Mouse (Mus musculus) liver (tissue): Measurements from ENCODE around the gene Serpind1.
A peak's percentile ranks its signal among the peaks of the same experiment; 100 is the strongest.

Experiments
- DNase-seq: peaks from one replicate; pipeline ENCODE4 v3.0.0-alpha.2; 2020; ENCODE audit warnings: mixed read lengths

Serpind1 gene

DNA sequence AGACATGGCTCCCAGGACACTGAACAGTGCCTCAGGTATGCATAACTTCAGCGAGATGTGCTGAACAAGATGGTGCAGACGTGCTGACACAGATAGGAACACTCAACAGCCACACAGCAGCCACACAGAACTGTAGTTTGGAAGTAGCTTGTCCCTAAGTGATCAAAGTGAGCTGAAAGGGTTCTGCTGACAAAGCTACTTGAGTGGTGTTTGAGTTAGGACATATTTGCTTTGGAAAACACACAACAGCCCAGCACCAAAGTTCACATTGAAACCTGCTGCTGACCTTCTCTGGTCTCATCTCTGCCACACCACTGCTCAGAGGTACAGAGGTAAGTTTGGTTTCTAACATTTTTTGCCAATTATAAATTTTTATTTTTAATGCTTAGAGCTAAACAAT is at the start of gene Serpind1:
Gene Serpind1, plus strand, starts transcription at position 256 of the 400 bp plus-strand sequence.
- no peak for DNase-seq

DNA sequence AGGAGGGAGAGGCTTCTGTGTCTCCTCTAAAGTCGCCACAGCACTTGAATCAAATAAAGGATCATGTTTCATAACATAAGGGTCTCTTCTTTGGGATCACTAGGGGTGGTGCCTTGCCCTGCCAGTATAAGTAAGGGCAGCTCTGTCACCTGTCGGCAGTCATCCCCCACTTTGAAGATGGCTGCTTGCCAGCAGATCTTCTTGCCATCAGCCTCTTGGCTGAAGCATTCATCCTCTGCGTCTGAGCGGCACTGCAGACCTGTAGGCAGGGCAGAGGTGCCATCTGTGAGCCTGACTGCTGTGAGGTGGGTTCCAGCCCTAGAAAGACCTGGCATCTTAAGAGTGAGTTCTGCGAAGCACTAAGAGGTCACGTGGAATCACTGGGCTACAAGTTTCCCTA is 48.0 kb upstream of the Serpind1 start:
- no peak for DNase-seq

DNA sequence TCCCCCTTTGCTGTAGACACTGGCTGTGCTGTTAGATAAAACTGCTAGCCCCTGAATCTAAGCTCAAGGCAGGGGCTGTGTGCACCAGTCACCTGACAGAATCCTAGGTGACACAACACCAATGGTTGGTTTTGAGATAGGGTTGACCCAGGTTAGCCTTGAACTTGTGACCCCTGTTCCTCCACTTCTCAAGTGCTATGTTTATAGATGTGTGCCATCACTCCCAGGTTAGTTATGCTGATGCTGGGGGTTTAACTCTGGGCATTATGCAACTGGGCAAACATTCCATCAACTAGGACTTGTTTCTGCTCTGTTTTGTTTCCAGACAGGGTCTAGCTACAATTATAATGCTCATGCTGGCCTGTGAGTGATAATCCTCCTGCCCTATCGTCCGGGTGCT is 44.1 kb upstream of the Serpind1 start:
- DNase-seq = no peak

DNA sequence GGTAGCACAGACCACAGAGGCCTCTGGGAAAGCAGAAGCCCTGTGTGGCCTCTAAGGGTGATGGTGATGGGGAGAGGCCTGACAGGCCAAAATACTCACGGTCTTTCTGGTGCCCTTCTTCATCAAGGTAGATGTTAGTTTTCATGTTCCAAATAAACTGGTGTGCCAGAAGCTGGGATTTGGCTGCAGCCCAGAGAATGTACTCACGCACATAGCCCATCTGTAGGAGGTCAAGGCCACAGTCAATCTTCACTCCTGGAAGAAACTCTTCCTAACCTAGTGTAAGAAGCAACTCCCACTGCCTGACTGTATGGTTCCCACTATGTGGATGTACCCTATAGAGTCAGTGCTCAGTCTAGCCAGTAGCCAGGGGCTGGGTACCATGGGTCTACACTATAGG is 40.2 kb upstream of the Serpind1 start:
- no peak for DNase-seq

DNA sequence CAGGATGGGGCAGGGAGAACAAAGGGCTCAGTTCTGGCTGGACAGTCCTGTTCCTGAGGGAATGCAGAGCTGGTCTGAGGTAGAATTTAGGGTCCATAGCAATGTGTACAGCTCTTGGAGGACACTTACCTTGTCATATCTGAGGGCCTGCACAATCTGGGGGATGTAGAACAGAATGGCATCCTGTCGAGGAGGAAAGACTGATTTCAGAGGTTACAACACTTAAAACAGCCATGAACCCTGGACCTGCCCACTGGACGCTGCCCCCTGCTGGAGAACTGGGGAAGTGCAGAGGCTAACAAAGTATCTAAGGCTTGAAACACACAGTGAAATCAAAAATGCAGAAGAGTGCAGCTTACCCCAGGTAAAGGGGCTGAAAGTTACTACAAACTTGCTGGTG is 38.4 kb upstream of the Serpind1 start:
- DNase-seq = peak; percentile 81

DNA sequence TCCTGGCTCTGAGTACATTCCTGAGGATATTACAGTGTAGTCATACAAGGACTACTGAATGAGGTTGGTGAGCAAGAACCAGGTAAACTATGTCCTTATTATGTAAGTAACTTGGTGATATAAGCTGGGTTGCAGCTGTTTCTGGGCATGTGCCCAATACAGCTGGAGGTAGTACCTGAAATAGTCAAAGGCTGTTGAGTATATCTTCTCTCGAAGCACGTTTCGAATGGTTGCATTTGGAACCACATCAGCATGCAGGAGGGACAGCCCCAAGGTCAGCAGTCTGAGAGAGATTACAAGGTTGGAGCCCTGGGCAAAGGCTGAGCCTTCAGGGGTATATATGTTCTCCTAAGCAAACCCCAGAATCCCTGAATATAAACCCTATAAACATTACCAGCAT is 30.4 kb upstream of the Serpind1 start:
- DNase-seq = no peak

DNA sequence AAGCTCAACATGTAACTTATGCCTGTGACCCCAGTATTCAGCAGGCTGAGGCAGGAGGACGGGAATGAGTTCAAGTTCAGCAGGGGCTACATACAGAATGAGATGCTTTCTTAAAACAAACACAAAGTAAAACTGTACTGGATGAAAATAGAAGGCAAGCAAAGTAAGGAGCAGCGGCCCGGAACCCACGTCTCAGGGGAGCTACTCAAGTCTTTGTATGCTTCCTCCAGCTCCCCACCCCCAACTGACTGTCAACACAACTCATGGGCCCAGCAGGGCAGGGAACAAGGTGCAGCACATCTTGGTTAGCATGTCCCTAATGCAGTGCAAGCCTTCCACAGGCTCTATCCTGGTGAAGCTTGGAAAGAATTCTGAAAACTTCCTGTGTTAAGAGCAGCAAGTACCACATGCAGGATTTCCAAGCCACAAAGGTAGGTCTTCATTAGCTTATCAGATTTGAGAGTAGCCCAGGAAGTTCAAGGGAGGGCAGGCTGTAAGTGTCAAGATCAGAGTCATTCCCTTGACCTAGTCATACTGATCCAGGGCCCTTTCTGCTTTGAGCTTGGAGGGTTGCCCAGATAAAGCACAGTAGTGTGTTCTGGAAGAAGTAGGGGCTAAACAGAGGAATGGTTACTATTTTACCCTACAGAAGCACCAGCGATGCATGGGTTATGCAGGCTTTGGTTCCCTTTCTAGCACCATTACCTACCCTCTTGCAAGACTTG is 27.5 kb upstream of the Serpind1 start:
- no peak for DNase-seq

DNA sequence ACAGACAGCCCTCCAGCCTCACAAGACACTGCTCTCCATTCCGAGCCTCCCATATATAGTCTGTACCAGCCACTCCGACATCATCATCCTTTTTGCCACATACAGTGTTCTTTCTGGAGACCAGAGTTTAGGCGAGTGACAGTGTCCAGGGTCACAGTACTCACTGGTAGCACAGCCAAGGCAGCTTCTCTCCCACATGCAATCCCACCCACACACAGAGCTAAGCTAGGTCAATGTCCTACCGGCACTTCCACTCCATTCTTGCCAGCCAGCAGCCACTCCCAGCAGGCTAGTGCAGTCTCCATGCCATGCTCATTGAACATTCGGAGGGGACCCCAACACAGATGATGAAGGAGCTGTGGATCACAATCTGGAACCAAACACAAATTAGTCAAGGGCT is 23.7 kb upstream of the Serpind1 start:
- DNase-seq = no peak

DNA sequence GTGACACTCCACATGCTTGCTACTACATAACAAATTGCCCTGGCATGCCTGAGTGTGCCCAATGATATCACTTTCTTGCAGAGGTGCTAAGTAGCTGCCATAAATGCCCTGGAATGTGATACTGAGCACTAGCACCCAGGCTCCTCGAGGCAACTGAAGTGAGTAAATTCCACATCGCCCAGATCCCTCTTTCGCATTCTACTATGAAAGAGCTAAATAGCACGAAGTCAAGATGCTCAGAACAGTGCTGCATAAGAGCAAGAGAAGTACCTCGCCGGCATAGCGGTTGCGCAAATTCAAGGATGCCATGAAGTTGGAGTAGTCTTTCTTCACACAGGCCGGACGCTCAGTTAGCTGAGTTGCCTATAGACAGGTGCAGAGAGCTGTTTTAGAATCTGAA is 22.1 kb upstream of the Serpind1 start:
- DNase-seq = no peak

DNA sequence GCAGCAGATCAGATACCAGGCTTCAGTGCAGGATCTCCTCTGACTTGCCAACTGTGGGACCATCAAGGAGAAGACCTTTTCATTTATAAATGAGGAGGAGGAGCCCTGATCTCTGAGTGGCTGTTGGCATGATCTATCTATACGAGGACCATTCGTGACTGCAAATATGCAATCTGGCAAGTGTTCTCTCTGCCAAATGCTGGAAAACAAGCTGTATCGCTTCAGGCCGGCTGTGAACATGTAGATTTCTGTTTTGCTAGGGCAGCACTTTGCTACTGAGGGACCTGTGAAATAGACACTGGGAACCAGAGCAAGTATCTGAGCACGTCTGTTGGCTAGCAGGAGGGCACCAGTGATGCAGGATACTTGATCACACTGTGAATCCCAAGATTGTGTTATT is 18.6 kb upstream of the Serpind1 start:
- DNase-seq = no peak

DNA sequence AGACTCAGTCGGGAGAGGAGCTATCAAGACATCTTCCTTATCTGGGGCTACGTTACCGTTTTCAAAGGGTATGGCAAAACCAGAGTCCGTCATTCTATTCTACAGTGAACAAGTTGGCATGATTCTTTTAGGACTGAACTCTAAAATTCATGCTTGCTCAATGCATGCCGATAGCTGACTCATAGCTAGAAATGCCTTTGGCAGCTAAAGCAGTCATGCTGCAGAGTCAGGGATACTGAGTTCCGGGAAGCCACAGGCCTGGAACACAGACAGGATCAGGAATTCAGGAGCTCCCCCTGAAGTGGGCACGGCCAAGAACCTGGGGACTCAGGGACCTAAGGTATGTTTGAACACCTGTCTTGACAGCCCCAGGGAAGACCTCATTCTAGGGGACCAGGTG is 14.6 kb upstream of the Serpind1 start:
- no peak for DNase-seq

DNA sequence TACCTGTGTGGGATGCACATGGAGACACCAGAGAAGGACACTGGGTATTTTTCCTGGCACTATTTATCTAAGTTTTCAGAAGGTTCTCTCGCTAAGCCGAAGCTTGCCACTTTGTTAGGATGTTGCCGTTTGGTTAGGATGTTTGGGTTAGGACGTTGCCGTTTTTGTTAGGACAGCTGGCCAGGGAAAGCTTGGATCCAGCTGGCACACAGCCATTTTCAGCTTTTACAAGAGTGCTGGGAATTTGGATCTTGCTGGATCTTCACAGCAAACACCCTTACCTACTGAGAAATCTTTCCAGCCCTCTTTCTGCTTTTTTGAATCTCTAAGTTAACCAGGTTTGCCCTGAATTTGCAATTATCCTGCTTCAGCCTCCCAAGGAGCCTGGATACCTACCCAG is 9.7 kb upstream of the Serpind1 start:
- no peak for DNase-seq

DNA sequence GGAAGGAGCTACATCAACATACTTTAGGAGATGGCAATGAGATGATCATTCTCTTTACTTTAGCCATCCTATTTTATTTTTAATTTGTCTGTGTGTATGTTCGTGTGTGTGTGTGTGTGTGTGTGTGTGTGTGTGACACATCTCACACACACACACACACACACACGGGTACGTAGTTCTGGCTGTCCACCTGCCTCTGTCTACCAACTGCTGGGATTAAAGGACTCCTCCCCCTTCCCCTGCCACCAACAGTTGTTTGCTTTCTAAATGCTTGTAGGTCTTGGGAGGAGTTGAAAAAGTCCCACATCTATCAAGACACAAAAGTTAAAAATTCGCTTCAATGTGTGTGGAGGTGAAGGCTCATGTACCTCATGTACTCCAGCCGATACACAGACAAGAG is 6.4 kb upstream of the Serpind1 start:
- no peak for DNase-seq

DNA sequence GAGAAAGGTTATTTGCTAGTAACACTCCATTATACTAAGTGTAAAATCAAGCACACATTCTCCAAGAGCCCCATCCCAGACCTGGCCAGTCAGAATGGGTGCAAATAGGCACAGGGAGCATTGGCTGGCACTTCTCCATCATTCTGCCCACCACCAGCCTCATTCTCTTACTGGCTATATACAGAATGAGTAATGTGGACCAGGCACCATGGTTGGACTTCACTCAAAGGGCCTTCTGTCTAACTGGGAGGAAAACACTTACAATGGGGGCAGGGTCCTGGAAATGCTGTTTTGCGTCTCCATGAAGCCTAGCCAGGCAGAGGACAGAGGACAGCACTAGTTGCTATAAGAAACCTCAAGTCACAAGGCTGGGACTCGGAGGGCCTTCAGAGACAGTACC is 5.1 kb upstream of the Serpind1 start:
- DNase-seq = no peak

DNA sequence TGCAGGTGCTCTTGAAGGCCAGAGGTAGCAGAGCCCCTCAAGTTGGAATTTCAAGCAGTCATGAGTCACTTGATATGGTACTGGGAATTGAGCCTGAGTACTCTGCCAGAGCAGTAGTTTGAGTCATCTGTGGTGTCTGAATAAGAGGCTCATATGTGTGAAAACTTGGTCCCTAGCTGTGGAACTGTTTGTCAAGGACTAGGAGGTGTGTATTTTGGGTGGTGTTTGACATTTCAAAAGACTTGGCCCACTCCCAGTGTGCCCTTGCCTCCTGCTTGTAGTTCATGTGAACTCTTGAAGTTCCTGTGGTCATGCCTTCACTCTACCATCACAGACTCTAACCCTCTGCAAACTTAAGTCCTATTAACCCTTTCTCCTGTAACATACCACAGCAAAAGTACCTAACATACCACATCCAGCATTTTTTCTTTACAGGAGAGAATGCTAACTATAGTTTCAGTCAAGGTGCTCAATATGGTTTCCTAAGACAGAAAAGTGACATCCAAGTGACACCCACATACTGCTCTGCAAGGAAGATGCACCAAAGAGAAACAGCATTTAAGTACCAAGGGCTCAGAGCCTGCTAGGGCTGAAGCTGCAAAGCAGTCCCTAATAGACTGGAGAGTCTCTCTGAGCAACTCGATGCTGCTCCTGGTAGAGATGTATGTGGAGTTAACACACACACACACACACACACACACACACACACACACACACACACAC is 1.2 kb upstream of the Serpind1 start:
- DNase-seq = no peak

DNA sequence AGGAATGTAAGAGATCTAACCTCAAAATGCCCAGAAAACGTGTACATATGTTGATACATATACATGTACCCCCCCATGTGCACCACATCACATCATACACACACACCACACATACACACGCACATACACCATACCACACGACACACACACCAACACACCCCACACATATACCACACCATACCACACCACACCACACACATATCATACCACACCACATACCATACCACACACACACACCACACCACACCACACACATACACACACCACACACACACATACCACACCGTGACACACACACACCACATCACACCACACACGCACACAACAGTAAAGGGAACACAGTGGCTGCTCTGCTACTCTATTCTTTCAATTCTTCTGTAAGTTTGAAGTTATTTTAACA is 684 bp downstream of the Serpind1 start:
- no peak for DNase-seq

DNA sequence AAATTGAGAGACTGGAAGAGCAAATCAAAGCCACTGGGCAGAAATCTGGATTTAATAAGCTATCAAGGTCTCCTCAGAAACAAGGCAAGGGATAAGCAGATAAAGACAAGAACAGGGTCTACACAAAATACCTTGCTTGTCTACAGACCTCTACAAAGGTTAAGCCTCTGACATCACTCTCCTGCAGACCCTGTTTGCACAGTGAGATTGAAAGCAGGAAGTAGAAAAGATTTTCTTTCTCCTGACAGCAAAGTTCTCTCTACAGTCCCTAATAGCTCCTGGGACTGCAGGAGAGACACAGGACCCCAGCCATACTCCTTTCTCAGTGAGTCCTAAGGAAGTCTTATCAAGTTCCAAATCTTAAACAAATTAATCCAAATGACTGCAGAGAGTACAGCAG is 3.4 kb downstream of the Serpind1 start:
- no peak for DNase-seq

DNA sequence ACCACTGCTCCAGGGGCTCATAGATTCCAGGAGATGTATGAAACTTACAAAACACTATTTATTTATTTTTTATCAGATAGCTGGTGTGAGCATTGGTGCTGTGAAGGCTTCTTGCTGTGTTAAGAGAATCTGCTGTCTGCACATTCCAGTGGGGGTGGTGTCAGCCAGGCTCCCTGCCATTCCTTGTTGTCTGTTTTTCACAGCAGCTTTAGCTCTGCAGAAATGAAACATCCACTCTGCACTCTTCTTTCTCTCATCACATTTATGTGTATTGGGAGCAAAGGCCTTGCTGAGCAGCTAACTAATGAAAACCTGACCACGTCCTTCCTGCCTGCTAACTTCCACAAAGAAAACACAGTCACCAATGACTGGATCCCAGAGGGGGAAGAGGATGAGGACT is 4.9 kb downstream of the Serpind1 start:
- no peak for DNase-seq

DNA sequence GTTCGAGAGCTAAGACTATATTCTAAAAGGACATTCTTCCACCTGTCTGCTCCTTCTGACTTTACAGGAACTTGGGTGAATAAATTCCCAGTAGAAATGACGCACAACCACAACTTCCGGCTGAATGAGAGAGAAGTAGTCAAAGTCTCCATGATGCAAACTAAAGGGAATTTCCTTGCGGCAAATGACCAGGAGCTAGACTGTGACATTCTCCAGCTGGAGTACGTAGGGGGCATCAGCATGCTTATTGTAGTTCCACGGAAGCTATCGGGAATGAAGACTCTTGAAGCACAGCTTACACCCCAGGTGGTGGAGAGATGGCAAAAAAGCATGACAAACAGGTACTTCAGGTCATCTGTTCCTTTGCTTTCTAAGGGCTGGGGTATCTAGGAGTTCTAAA is 8.5 kb downstream of the Serpind1 start:
- DNase-seq = no peak

DNA sequence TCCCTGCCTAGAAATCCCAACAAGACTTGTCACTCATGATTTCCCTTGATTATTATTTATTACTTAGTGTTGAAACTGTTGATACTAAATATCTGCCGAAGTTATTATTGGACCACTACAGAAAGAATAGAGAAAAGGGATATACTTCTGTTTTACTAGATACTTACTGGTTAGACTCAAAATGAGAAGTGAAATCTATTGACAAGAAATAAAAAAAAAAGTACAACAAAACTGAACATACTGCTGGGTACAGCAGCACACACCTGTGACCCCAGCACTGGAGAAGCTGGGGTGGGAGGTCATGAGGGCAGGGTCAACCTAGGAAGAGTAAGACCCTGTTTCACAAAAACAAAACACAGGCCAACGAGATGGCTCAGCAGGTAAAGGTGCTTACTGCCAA is 9.5 kb downstream of the Serpind1 start:
- DNase-seq = no peak

DNA sequence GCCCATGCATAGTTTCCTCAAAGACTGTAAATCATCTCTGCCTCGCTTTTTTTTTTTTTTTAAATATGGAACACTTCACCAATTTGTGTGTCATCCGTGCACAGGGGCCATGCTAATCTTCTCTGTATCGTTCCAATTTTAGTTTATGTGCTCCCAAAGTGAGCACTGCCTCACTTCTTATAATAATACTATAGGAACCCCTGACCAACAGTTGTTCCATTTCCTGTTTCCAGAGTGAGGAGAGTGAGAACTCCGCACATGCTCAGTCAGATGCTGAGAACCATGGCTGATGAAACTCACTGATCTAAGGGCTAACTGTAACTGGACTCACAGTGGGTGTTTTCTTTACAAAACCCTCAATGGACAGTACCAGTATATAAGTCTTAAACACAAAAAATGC is 10.7 kb downstream of the Serpind1 start:
- DNase-seq = no peak

DNA sequence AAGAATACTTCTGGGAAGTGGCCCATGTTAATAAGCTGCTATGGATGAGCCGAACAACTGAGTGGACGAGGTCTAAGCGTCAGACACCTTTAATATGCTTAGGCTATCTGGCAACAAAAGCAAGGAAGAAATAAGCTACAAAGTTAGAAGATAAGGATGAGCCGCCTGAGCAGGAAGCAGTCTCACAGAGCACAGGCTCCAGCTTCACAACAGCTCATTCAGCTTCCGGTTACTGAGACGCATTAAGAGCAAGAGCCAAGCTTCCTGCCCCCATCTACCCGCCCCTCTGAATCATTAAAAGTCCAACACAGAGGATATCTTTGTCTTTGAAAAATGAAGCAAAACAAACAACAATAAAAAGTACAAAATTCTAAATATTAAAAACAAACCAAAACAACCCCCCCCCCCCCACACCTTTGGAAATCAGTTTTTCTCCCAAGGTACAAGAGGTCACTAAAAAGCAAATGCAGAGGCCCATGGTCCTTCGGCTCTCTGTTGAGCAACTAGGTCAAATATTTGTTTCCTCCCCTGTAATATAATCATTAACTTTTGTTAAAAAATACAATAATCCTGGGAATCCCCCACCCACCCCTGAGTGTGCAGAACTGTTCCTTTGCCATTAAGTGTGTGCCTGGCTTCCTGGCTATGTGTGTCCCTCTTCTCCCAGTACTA is 14.1 kb downstream of the Serpind1 start:
- peak; percentile 6 for DNase-seq

DNA sequence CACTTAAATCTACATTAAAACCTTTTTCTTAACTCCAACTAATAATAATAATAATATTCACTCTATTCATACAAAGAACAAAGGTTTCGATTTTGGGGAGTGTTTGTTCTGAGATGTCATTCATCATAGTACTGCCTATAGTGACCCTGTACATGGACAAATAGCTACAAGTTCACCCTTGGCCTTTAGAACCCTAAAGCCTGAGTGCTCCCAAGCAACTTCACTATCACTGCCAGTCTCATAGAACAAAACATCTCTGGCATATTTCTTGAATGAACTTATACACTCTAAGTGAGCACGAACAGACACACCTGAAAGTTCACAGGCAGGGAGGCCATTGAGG is 14.6 kb downstream of the Serpind1 start:
- no peak for DNase-seq

DNA sequence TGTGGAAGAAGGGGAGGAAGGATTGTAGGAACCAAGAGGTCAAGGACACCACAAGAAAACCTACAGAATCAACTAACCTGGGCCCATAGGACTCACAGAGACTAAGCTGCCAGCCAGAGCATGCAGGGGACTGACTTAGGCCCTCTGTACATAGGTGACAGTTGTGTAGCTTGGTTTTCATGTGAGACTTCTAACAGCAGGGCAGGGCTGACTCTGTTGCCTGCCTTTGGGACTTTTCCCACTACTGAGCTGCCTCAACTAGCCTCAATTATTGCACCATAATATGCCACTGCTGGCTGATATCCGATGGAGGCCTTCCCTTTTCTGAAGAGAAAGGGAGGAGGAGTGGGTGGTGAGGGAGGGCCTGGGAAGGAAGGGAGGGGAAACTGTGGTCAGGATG is 15.6 kb downstream of the Serpind1 start:
- DNase-seq = no peak
